Comparison of ENCODE assay signal across 9 mouse cellular contexts in the genomic region with DNA sequence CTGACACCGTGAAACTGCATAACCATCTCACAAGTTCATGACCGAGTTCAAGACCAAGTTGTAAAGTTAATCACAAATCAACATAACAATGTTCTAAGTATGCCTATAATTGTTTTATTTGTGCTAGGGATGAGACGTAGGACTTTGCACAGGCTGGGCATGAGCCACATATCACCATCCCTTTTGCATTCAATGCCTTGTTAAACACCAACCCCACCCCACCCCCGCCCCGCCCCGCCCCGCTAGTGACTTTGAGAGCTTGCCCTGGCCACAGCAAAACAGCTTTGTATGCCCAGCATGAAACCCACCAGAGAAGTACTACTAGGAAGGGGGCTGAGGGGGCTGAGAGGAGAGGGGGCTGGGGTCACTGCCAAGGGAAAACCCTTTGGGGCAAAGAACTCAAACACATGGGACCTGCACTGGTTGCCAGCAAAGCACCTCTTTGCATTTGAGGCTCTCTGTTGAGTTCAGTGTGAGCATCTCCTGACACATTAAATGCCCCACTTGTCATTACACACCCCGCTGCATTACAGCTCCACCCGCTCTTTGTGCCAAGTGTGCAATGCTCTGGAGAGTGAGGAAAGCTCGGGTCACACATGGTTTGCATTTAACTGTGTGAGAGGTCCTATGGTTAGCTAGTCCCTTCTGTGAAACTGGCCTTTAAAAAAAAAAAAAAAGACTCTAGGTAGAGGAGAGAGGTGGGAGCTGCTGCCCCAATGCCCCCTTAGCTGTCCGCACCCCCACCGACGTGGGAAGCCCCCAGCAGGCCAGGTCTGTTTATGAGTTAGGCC.
DNase-seq lines count a peak whose midpoint lies in the region; ATAC-seq and TF ChIP-seq lines count a peak whose summit lies in the region.
"Had no signal": no experiment of that assay in that cellular context is flagged by ENCODE, and none has a peak within 500 bp of the region (broad histone marks: within the 10 kb centered on the region; RNA-seq: fewer than 3 reads in every experiment).

No protein-coding gene starts in this region.

- H3K9ac ChIP-seq in embryonic facial prominence, embryonic 12.5 days = no peak overlapping the region
- no peak overlapping the region for H3K9ac ChIP-seq in limb, embryonic 12.5 days (replicated peaks)
- no peak overlapping the region for H3K9ac ChIP-seq in neural tube, embryonic 15.5 days (replicated peaks)
- H3K9ac ChIP-seq: liver, embryonic 15.5 days had no signal

- DNase-seq in layer of hippocampus, adult 2 months (ENCODE audit: low spot score in 2 of 2) = no peak
- DNase-seq in layer of hippocampus, adult 9-11 months = no peak
- DNase-seq in thymus, postnatal 10 days (ENCODE audit: low spot score in 2 of 2) = no peak
- DNase-seq in ovary, postnatal 10 days (ENCODE audit: low spot score) = no peak
- DNase-seq in ovary, postnatal 14 days (ENCODE audit: low spot score) = no peak

- H3K9me3 ChIP-seq in embryonic facial prominence, embryonic 12.5 days = no peaks in the 10 kb centered on the region
- no peaks in the 10 kb centered on the region for H3K9me3 ChIP-seq in limb, embryonic 12.5 days
- no peaks in the 10 kb centered on the region for H3K9me3 ChIP-seq in neural tube, embryonic 15.5 days (replicated peaks)
- H3K9me3 ChIP-seq: liver, embryonic 15.5 days had no signal

- no peak overlapping the region for H3K4me3 ChIP-seq in layer of hippocampus, adult 2 months
- H3K4me3 ChIP-seq in embryonic facial prominence, embryonic 12.5 days = no peak overlapping the region
- no peak overlapping the region for H3K4me3 ChIP-seq in limb, embryonic 12.5 days (replicated peaks)
- H3K4me3 ChIP-seq in neural tube, embryonic 15.5 days (replicated peaks) = no peak overlapping the region
- H3K4me3 ChIP-seq: liver, embryonic 15.5 days had no signal

- no peaks in the 10 kb centered on the region for H3K27me3 ChIP-seq in embryonic facial prominence, embryonic 12.5 days
- H3K27me3 ChIP-seq in limb, embryonic 12.5 days = peaks cover 3% of the 10 kb centered on the region; the same call in 1 of the 2 replicates
- H3K27me3 ChIP-seq in neural tube, embryonic 15.5 days (replicated peaks) = no peaks in the 10 kb centered on the region
- H3K27me3 ChIP-seq: liver, embryonic 15.5 days had no signal

- H3K4me1 ChIP-seq in embryonic facial prominence, embryonic 12.5 days = peaks cover 39% of the 10 kb centered on the region
- H3K4me1 ChIP-seq in limb, embryonic 12.5 days (replicated peaks) = peaks cover 46% of the 10 kb centered on the region
- peaks cover 16% of the 10 kb centered on the region for H3K4me1 ChIP-seq in neural tube, embryonic 15.5 days

- H3K36me3 ChIP-seq in embryonic facial prominence, embryonic 12.5 days = peaks cover 14% of the 10 kb centered on the region
- peaks cover 16% of the 10 kb centered on the region; the same call in 1 of the 2 replicates for H3K36me3 ChIP-seq in limb, embryonic 12.5 days
- H3K36me3 ChIP-seq in neural tube, embryonic 15.5 days = no peaks in the 10 kb centered on the region
- H3K36me3 ChIP-seq: liver, embryonic 15.5 days had no signal

- ATAC-seq in embryonic facial prominence, embryonic 12.5 days (ENCODE audit: insufficient number of reproducible peaks, insufficient read depth, low FRiP score, low TSS enrichment) = peak; percentile 25; the same call in 1 of the 2 replicates
- peak; percentile 40; the same call in 1 of the 2 replicates for ATAC-seq in limb, embryonic 12.5 days (ENCODE audit: insufficient number of reproducible peaks, insufficient read depth, low FRiP score, low TSS enrichment, low read depth)
- no peak for ATAC-seq in neural tube, embryonic 15.5 days (ENCODE audit: low FRiP score)

- H3K27ac ChIP-seq in layer of hippocampus, adult 2 months = peak overlapping the region; percentile 80
- peak overlapping the region; percentile 89 for H3K27ac ChIP-seq in embryonic facial prominence, embryonic 12.5 days
- peak overlapping the region; percentile 90 for H3K27ac ChIP-seq in limb, embryonic 12.5 days
- H3K27ac ChIP-seq in neural tube, embryonic 15.5 days (replicated peaks) = peak overlapping the region; percentile 54

- no peak for TF ChIP-seq CTCF in layer of hippocampus, adult 2 months (conservative IDR thresholded peaks at IDR 0.05)

- peak overlapping the region; percentile 27; the same call in 1 of the 2 replicates for H3K4me2 ChIP-seq in embryonic facial prominence, embryonic 12.5 days (replicated peaks)
- peak overlapping the region; percentile 31 for H3K4me2 ChIP-seq in limb, embryonic 12.5 days
- H3K4me2 ChIP-seq in neural tube, embryonic 15.5 days = no peak overlapping the region; the same call in 1 of the 2 replicates
- H3K4me2 ChIP-seq: liver, embryonic 15.5 days had no signal

- WGBS in embryonic facial prominence, embryonic 12.5 days = 38% methylated on average over 13 of the region's 13 CpGs
- 32% methylated on average over 13 of the region's 13 CpGs for WGBS in limb, embryonic 12.5 days
- 44% methylated on average over 13 of the region's 13 CpGs for WGBS in neural tube, embryonic 15.5 days
